Mouse (Mus musculus) heart, embryonic 10.5 days (tissue): ENCODE results near the gene Tuba8. TPM values are rescaled to one million over a fixed set of nuclear protein-coding genes. Genes with fewer than 3 reads are reported as not detected.

Experiments used
- DNase-seq: peaks from one replicate; pipeline ENCODE4 v3.0.0-alpha.2; 2017; ENCODE audit warnings: low spot score
- H3K27ac ChIP-seq: fragments of 300-500 bp; sonication (generic); 2 replicates; pipeline ENCODE4 v1.5.1; 2016; ENCODE audit warnings: mild to moderate bottlenecking
- H3K27me3 ChIP-seq: fragments of 300-500 bp; sonication (generic); 2 replicates; pipeline ENCODE4 v1.6.1; 2016; ENCODE audit warnings: mild to moderate bottlenecking; ENCODE audit not compliant: poor library complexity, insufficient read depth, severe bottlenecking
- H3K36me3 ChIP-seq: fragments of 300-500 bp; sonication (generic); 2 replicates; pipeline ENCODE4 v1.6.1; 2016; ENCODE audit warnings: mild to moderate bottlenecking, moderate library complexity
- H3K4me1 ChIP-seq: fragments of 300-500 bp; sonication (generic); 2 replicates; pipeline ENCODE4 v1.6.1; 2016; ENCODE audit warnings: mild to moderate bottlenecking
- H3K4me3 ChIP-seq: fragments of 300-500 bp; sonication (generic); 2 replicates; pipeline ENCODE4 v1.5.1; 2016; ENCODE audit warnings: mild to moderate bottlenecking, moderate library complexity
- H3K9me3 ChIP-seq: fragments of 300-500 bp; sonication (generic); 2 replicates; pipeline ENCODE4 v1.6.1; 2016; ENCODE audit warnings: mild to moderate bottlenecking, moderate library complexity
- WGBS: fragments of 180-500 bp; shearing (Covaris S2); methylation state at CpG from one replicate; pipeline ENCODE4 v1.1.7; 2016; 5-methylcytosine and 5-hydroxymethylcytosine counted together
- polyA plus RNA-seq: library from polyadenylated mRNA; unstranded; fragments of >200 nt; fragmentation: Nextera tagmentation; extraction: Ambion mirVana; gene quantifications from 2 replicates; pipeline ENCODE4 v1.2.1, GENCODE M21; 2016

The Tuba8 gene
- polyA plus RNA-seq, 1 experiment from 2014 or later: 2.3 TPM

GRCm38 (mm10) chr6:121183414-121184173 is 26.9 kb upstream of the Tuba8 start, which contains the start of gene Pex26:
Pex26 (plus strand) TSS chr6:121183667.
- peaks cover 18% of the 10 kb centered on the region for H3K4me1 ChIP-seq
- peak within 1 kb of the TSS; percentile 80 for H3K4me3 ChIP-seq
- 2% methylated on average over 32 of the region's 32 CpGs for WGBS
- H3K36me3 ChIP-seq: peaks cover 12% of the 10 kb centered on the region; the same call in 1 of the 2 replicates
- no peaks in the 10 kb centered on the region for H3K9me3 ChIP-seq
- peak within 1 kb of the TSS; percentile 88 for H3K27ac ChIP-seq
- DNase-seq: peak; percentile 96
- H3K27me3 ChIP-seq: no peaks in the 10 kb centered on the region

DNA sequence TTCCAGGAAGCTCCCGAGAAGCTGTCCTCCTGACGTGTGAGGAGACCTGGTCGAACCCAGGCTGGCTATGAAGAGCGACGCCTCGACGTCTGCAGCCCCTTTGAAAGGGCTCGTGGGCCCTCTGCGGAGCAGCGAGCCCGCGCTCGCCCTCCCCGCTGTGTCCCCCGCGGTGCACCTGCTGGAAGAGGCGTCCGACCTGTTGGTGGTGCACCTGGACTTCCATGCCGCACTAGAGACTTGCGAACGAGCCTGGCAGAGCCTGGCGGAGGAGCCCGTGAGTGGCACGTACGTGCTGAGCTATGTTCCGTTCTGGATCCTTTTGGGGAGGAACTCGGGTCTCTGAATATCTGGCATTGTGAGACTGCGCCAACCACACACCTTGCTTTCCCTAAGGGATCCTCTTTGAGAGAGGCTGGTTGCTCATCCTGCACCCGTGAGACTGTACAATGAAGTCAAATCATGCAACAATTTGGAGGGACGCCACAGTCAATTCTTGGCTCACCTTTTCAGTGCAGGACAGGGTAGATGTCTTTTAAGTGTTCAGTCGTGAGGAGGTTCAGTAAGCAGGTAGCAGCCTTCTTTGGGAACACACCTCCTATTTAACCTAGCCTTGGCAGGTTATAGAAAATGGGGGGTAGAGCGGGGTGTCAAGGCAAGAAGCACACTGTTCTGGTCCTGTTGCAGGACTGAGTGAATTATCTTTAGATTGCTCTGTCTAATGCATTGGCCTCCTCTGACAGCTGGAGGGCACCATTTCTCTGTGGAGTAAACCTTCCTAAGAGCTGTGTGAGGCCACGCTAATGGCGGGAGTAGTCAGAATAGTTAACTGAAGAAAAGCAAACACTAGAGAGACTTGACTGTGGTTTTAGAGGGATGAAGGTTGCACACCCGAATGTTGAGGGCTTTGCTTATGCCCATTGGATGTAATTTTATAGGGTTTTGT is 26.0 kb upstream of the Tuba8 start:
- no peaks in the 10 kb centered on the region for H3K27me3 ChIP-seq
- H3K4me3 ChIP-seq: peak overlapping the region; percentile 80
- no peaks in the 10 kb centered on the region for H3K9me3 ChIP-seq
- H3K27ac ChIP-seq: peak overlapping the region; percentile 88
- peak; percentile 82 for DNase-seq
- peaks cover 18% of the 10 kb centered on the region for H3K4me1 ChIP-seq
- peaks cover 12% of the 10 kb centered on the region; the same call in 1 of the 2 replicates for H3K36me3 ChIP-seq
- 3% methylated on average over 35 of the region's 35 CpGs for WGBS

- no peaks in the 10 kb centered on the region for H3K27me3 ChIP-seq
- H3K4me1 ChIP-seq: peaks cover 18% of the 10 kb centered on the region
- no peak overlapping the region for H3K27ac ChIP-seq
- H3K36me3 ChIP-seq: peaks cover 18% of the 10 kb centered on the region
- no peaks in the 10 kb centered on the region for H3K9me3 ChIP-seq
- 0 out of 2 replicates have a peak overlapping the region, but pooled peaks have one; percentile 80 for H3K4me3 ChIP-seq
- DNase-seq: no peak
- WGBS: 85% methylated on average over 8 of the region's 8 CpGs
Observed at GRCm38 (mm10) chr6:121185232-121185631, 25.3 kb upstream of the Tuba8 start.

DNA sequence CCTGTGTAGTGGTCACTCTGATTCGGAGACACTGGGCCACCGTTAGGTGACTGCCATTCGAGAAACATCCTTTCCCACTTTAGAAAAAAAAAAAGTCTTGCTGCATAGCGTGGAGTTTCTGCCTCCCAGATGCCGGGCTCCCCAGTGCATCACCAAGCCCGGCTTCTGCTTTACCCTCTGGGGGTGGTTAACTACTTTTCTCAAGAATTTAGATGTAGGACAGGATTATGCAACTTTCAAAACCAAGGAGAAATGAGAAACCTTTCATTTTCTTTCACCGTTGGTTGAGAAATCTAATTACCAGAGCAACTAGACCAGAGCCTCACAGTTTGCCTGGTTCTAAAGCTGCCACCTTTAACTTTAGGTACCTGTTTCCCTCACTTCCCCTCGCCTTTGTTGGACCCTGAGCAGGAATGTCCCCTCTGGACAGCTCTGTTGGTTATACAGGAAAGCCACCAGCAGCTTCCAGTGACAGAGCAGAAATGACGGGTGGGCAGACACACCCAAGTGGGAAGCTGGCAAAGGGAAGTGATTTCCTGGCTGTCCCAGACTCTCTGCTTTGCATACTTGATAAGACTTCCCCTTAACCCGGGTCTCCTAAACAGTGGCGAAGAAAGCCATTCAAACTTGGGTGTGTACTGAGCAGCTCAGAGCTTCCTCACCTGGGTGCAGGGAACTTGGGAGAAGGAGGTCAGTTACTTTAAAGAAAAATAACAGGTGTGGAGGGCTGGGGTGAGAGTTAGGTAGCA is 19.1 kb upstream of the Tuba8 start:
- Histone ChIP-seq H3K27ac (no peak overlapping the region), H3K27me3 (peaks cover 6% of the 10 kb centered on the region; the same call in 1 of the 2 replicates), H3K36me3 (peaks cover 25% of the 10 kb centered on the region), H3K9me3 (no peaks in the 10 kb centered on the region), H3K4me3 (no peak overlapping the region), H3K4me1 (peaks cover 18% of the 10 kb centered on the region)
- 67% methylated on average over 11 of the region's 11 CpGs for WGBS
- DNase-seq: no peak

DNA sequence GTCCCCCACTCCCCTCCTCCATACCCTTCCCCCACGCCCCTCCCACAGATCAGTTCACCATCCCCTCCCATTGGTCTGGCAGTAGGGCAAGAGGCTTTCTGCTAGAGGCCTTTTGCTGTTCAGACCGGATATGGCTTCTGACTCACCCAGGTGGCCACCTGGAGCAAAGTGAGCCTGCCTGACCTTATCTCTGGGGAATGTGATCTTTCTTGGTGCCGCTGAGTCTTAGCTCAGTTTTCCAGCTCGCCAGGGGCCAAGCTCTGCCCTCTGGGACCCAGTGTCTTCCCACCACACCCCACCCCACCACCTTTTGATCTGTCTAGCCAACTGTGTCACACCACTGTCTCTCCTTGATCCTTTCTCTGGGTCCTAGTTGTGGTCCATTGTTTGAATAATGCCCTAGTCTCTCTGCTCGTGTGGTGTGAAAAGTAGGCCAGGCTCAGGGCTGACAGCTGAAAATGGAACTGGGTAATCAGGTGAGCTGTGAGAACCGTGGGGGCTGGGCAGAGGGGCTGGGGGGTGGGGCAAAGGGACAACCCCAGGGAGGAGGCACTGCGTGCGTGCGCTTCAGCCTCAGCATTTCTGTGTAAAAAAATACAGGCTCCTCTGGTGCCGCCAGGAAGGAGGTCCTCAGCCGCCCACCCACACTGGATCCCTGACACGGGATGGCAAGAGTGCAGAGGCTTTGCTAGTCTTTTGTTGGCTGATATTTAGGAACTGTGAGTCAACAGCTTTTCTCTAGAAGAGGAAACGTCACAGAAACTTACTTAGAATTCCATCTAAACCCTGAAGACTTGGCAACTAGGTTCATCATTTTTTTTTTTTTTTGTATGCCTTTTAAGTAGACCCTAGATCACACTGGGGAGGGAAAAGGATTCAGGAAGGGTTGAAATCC is 16.2 kb upstream of the Tuba8 start:
- H3K27me3 ChIP-seq: peaks cover 6% of the 10 kb centered on the region; the same call in 1 of the 2 replicates
- H3K36me3 ChIP-seq: peaks cover 16% of the 10 kb centered on the region
- 34% methylated on average over 13 of the region's 13 CpGs for WGBS

GRCm38 (mm10) chr6:121194956-121195731 is 15.4 kb upstream of the Tuba8 start:
- 67% methylated on average over 14 of the region's 14 CpGs for WGBS
- Histone ChIP-seq H3K27ac (peak overlapping the region; percentile 16; the same call in 1 of the 2 replicates), H3K9me3 (no peaks in the 10 kb centered on the region), H3K36me3 (peaks cover 11% of the 10 kb centered on the region), H3K4me1 (peaks cover 18% of the 10 kb centered on the region), H3K4me3 (no peak overlapping the region), H3K27me3 (peaks cover 6% of the 10 kb centered on the region; the same call in 1 of the 2 replicates)
- no peak for DNase-seq

More for the DNA sequence above, 16.2 kb upstream of the Tuba8 start:
- H3K4me1 ChIP-seq: peaks cover 18% of the 10 kb centered on the region
- H3K9me3 ChIP-seq: no peaks in the 10 kb centered on the region
- H3K4me3 ChIP-seq: no peak overlapping the region
- no peak for DNase-seq
- H3K27ac ChIP-seq: peak overlapping the region; percentile 13; the same call in 1 of the 2 replicates

DNA sequence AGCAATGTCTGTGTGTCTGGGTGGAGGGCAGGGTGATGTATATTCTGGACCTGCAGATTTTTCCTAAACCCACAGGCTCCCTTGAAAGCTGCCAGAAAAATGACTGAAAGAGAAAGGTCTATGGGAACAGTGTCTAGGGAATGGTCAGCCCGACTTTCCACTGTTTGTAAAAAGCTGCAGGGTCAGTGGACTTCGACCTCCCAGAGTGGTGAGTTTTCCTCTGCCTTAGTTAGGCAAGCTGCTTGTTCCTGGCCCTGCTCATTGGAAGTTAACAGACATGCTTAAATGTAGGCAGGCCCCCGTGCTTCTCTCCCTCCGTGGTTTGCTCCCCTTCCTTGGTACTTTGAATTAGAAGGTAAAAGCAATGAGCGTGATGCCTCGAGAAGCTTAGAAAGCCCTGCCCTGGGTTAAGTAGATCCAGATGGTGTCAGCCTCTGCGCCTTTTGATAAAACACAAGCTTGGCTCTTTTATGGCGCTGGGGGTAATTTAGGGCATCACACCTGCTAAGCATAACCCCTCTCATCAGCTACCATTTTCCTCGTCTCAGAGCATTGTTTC is 12.6 kb upstream of the Tuba8 start:
- no peaks in the 10 kb centered on the region for H3K9me3 ChIP-seq
- peaks cover 4% of the 10 kb centered on the region; the same call in 1 of the 2 replicates for H3K36me3 ChIP-seq
- no peak for DNase-seq
- H3K27ac ChIP-seq: no peak overlapping the region
- H3K27me3 ChIP-seq: peaks cover 7% of the 10 kb centered on the region; the same call in 1 of the 2 replicates
- 52% methylated on average over 9 of the region's 9 CpGs for WGBS
- no peak overlapping the region for H3K4me3 ChIP-seq
- H3K4me1 ChIP-seq: peaks cover 18% of the 10 kb centered on the region

- WGBS: 83% methylated on average over 4 of the region's 4 CpGs
- Histone ChIP-seq H3K4me1 (no peaks in the 10 kb centered on the region), H3K9me3 (no peaks in the 10 kb centered on the region), H3K36me3 (no peaks in the 10 kb centered on the region), H3K27me3 (0 out of 2 replicates have a peak, but pooled peaks cover 4% of the 10 kb centered on the region), H3K27ac (no peak overlapping the region), H3K4me3 (no peak overlapping the region)
- no peak for DNase-seq
Observed at GRCm38 (mm10) chr6:121200458-121200857, 10.0 kb upstream of the Tuba8 start.

DNA sequence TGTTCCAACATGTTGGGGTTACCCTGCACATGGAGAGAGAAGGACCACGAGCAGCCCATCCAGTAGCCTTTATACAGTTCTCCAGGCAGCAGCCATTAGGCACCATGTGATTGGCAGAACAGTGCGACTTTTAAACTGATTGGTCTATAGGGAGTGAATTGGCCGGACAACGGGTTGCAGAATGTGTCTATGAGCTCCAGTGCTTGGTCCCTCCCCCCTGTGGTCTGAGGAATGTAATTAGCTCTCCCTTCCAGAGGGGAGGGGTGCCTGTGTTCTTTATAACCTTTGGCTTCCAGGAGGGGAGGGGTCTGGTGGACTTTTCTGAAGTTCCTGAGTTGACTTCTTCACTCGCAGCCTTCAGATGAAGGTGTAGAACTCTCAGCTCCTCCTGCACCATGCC is 8.5 kb upstream of the Tuba8 start:
- Histone ChIP-seq H3K9me3 (no peaks in the 10 kb centered on the region), H3K36me3 (no peaks in the 10 kb centered on the region), H3K27me3 (0 out of 2 replicates have a peak, but pooled peaks cover 4% of the 10 kb centered on the region), H3K4me3 (no peak overlapping the region), H3K27ac (no peak overlapping the region), H3K4me1 (no peaks in the 10 kb centered on the region)
- no peak for DNase-seq
- WGBS: 78% methylated on average over 5 of the region's 5 CpGs

GRCm38 (mm10) chr6:121206481-121206880 is 4.0 kb upstream of the Tuba8 start:
- DNase-seq: peak; percentile 59
- Histone ChIP-seq H3K4me1 (peaks cover 14% of the 10 kb centered on the region), H3K27me3 (peaks cover 28% of the 10 kb centered on the region), H3K9me3 (no peaks in the 10 kb centered on the region), H3K36me3 (no peaks in the 10 kb centered on the region), H3K27ac (no peak overlapping the region), H3K4me3 (no peak overlapping the region)
- 75% methylated on average over 5 of the region's 5 CpGs for WGBS

DNA sequence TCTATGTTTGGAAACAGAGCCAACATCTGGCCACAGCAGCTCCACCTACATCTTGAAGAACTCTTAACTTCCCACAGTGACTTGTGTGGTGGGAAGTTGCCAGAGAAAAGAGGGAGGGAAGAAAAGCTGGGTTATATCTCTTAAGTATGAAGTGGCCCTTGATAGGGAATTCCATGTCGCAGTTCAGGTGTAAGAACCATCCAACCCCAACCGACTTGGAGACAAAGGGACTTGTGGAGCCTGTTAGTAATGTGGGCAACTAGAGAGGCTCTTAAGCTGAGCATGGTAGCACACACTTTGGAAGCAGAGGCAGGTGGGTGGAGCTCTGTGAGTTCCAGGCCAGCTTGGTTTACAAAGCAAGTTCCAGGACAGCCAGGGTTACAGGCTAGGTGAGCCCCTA is 912 bp upstream of the Tuba8 start:
- Histone ChIP-seq H3K27me3 (peaks cover 42% of the 10 kb centered on the region), H3K4me3 (no peak overlapping the region), H3K9me3 (no peaks in the 10 kb centered on the region), H3K4me1 (peaks cover 19% of the 10 kb centered on the region), H3K36me3 (no peaks in the 10 kb centered on the region), H3K27ac (no peak overlapping the region)
- no peak for DNase-seq
- WGBS: 74% methylated on average over 2 of the region's 2 CpGs
